Mouse (Mus musculus) lung, postnatal 0 days (tissue): Measurements from ENCODE around the gene Endov. TPM values are rescaled to one million over a fixed set of nuclear protein-coding genes. Genes with fewer than 3 reads are reported as not detected.

ENCODE experiments used
- ATAC-seq: fragments of 200-750 bp; cut with Nextera tagmentation; 2 replicates; pipeline ENCODE4 v1.8.0; 2017; ENCODE audit warnings: moderate library complexity
- DNase-seq: peaks from one replicate; pipeline ENCODE4 v3.0.0-alpha.2; 2016; ENCODE audit warnings: low spot score
- H3K27ac ChIP-seq: fragments of 300-500 bp; sonication (generic); 2 replicates; pipeline ENCODE4 v1.5.1; 2014; ENCODE audit warnings: antibody characterized with exemption, mild to moderate bottlenecking, low read length, mixed read lengths
- H3K27me3 ChIP-seq: fragments of 300-500 bp; sonication (generic); replicated peaks from 2 replicates; pipeline ENCODE4 v1.6.1; 2014; ENCODE audit warnings: low read length, mixed read lengths; ENCODE audit not compliant: insufficient read depth
- H3K36me3 ChIP-seq: fragments of 300-500 bp; sonication (generic); 2 replicates; pipeline ENCODE4 v1.6.1; 2014; ENCODE audit warnings: low read length, mixed read lengths; ENCODE audit not compliant: insufficient read depth
- H3K4me1 ChIP-seq: fragments of 300-500 bp; sonication (generic); 2 replicates; pipeline ENCODE4 v1.6.1; 2014; ENCODE audit warnings: antibody characterized with exemption, low read depth, low read length, mixed read lengths; ENCODE audit not compliant: insufficient read depth
- H3K4me2 ChIP-seq: fragments of 300-500 bp; sonication (generic); replicated peaks from 2 replicates; pipeline ENCODE4 v1.6.1; 2014; ENCODE audit warnings: low read depth, mild to moderate bottlenecking, low read length, moderate library complexity, mixed read lengths
- H3K4me3 ChIP-seq: fragments of 300-500 bp; sonication (generic); 2 replicates; pipeline ENCODE4 v1.5.1; 2014; ENCODE audit warnings: low read depth, low read length
- H3K9ac ChIP-seq: fragments of 300-500 bp; sonication (generic); replicated peaks from 2 replicates; pipeline ENCODE4 v1.6.1; 2014; ENCODE audit warnings: low read depth, mild to moderate bottlenecking
- H3K9me3 ChIP-seq: fragments of 300-500 bp; sonication (generic); 2 replicates; pipeline ENCODE4 v1.6.1; 2016; ENCODE audit warnings: low read length, mixed read lengths
- CTCF ChIP-seq: IDR thresholded peaks from 2 replicates; pipeline ENCODE4 v1.5.1; 2016; ENCODE audit warnings: antibody characterized with exemption, mild to moderate bottlenecking
- EP300 ChIP-seq: IDR thresholded peaks from 2 replicates; pipeline ENCODE4 v1.6.1; 2016; ENCODE audit warnings: antibody characterized with exemption, mild to moderate bottlenecking, control low read depth
- WGBS: fragments of 180-500 bp; shearing (Covaris S2); extraction: QIAGEN DNeasy Blood & Tissue Kit; methylation state at CpG from one replicate; pipeline ENCODE4 v1.1.7; 2014; 5-methylcytosine and 5-hydroxymethylcytosine counted together
- polyA plus RNA-seq: library from polyadenylated mRNA; unstranded; fragments of >200 nt; fragmentation: Nextera tagmentation; extraction: Ambion mirVana; gene quantifications from 2 replicates; pipeline ENCODE4 v1.2.1, GENCODE M21; 2015

The Endov gene
- polyA plus RNA-seq, 1 experiment from 2014 or later: 10.3 TPM

- DNase-seq (peak; percentile 51), ATAC-seq (peak; percentile 82)
- 71% methylated on average over 6 of the region's 6 CpGs for WGBS
- TF ChIP-seq EP300: peak; percentile 49
- TF ChIP-seq CTCF: no peak
- Histone ChIP-seq H3K27me3 (no peaks in the 10 kb centered on the region), H3K4me1 (no peaks in the 10 kb centered on the region), H3K36me3 (no peaks in the 10 kb centered on the region), H3K27ac (peak overlapping the region; percentile 60), H3K4me3 (no peak overlapping the region), H3K9me3 (no peaks in the 10 kb centered on the region), H3K4me2 (no peak overlapping the region), H3K9ac (no peak overlapping the region)
These were observed 31.0 kb downstream of the Endov start for GRCm38 (mm10) chr11:119521920-119522710.

DNA sequence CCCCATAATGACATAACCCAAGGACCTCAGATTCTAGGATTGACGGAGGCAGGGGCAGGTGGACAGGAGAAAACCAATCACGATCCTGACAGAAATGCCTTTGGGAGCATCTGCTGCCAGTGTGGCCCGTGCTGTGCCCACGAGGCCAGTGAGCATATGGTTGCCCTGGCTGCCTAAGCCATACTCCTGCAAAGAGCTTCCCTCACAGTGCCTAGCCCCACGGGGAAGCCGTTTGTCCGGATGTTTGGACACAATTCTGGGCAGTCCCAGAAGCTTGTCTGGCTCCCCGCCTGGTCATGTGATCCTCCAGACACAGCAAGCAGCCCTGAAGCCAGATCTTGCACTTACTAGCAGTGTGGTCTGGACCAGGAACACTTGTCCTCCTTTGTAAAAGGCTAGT, 31.6 kb downstream of the Endov start:
- peak overlapping the region; percentile 60 for H3K27ac ChIP-seq
- DNase-seq: no peak

GRCm38 (mm10) chr11:119523392-119523791, 32.2 kb downstream of the Endov start:
- Histone ChIP-seq H3K4me3 (no peak overlapping the region), H3K27me3 (no peaks in the 10 kb centered on the region), H3K4me1 (no peaks in the 10 kb centered on the region), H3K27ac (0 out of 2 replicates have a peak overlapping the region, but pooled peaks have one; percentile 60), H3K9ac (no peak overlapping the region), H3K36me3 (no peaks in the 10 kb centered on the region), H3K9me3 (no peaks in the 10 kb centered on the region), H3K4me2 (no peak overlapping the region)
- TF ChIP-seq CTCF (0 out of 2 replicates have a peak, but pooled peaks have one; percentile 2), EP300 (no peak)
- DNase-seq: no peak
- WGBS: 81% methylated on average over 3 of the region's 3 CpGs
- no peak for ATAC-seq

More for the DNA sequence above, 31.6 kb downstream of the Endov start:
- H3K4me1 ChIP-seq: no peaks in the 10 kb centered on the region
- H3K9ac ChIP-seq: no peak overlapping the region
- H3K4me2 ChIP-seq: no peak overlapping the region
- TF ChIP-seq EP300: no peak
- TF ChIP-seq CTCF: no peak
- WGBS: 57% methylated on average over 8 of the region's 8 CpGs
- H3K27me3 ChIP-seq: no peaks in the 10 kb centered on the region
- H3K36me3 ChIP-seq: no peaks in the 10 kb centered on the region
- H3K4me3 ChIP-seq: no peak overlapping the region
- no peaks in the 10 kb centered on the region for H3K9me3 ChIP-seq
- ATAC-seq: peak; percentile 40; the same call in 1 of the 2 replicates

- Histone ChIP-seq H3K4me3 (peak overlapping the region; percentile 31), H3K9me3 (no peaks in the 10 kb centered on the region), H3K36me3 (no peaks in the 10 kb centered on the region), H3K4me1 (no peaks in the 10 kb centered on the region), H3K27me3 (no peaks in the 10 kb centered on the region), H3K27ac (no peak overlapping the region), H3K4me2 (peak overlapping the region; percentile 58), H3K9ac (no peak overlapping the region)
- DNase-seq (peak; percentile 97), ATAC-seq (peak; percentile 88)
- WGBS: under 1% methylated on average over 33 of the region's 33 CpGs
- TF ChIP-seq EP300 (no peak), CTCF (no peak)
These were observed 33.4 kb downstream of the Endov start for GRCm38 (mm10) chr11:119524545-119524949.

- DNase-seq (no peak), ATAC-seq (no peak)
- Histone ChIP-seq H3K4me2 (no peak overlapping the region), H3K27me3 (no peaks in the 10 kb centered on the region), H3K36me3 (no peaks in the 10 kb centered on the region), H3K4me1 (no peaks in the 10 kb centered on the region), H3K9me3 (no peaks in the 10 kb centered on the region), H3K9ac (no peak overlapping the region), H3K4me3 (no peak overlapping the region), H3K27ac (no peak overlapping the region)
- 73% methylated on average over 14 of the region's 14 CpGs for WGBS
- no peak for TF ChIP-seq EP300
- no peak for TF ChIP-seq CTCF
These were observed 35.2 kb downstream of the Endov start for GRCm38 (mm10) chr11:119526068-119526966.

GRCm38 (mm10) chr11:119528930-119529329, 37.8 kb downstream of the Endov start:
- Histone ChIP-seq H3K27ac (no peak overlapping the region), H3K9me3 (no peaks in the 10 kb centered on the region), H3K4me1 (no peaks in the 10 kb centered on the region), H3K27me3 (no peaks in the 10 kb centered on the region), H3K36me3 (no peaks in the 10 kb centered on the region), H3K9ac (no peak overlapping the region), H3K4me2 (no peak overlapping the region), H3K4me3 (no peak overlapping the region)
- 46% methylated on average over 11 of the region's 11 CpGs for whole genome bisulfite sequencing
- TF ChIP-seq CTCF: no peak
- no peak for TF ChIP-seq EP300
- ATAC-seq (no peak), DNase-seq (no peak)
